Mouse (Mus musculus) liver, postnatal 0 days (tissue): ENCODE results near the gene Akap2. TPM values are rescaled to one million over a fixed set of nuclear protein-coding genes. Genes with fewer than 3 reads are reported as not detected.

Experiments used
- ATAC-seq: fragments of 200-750 bp; cut with Nextera tagmentation; 2 replicates; pipeline ENCODE4 v1.8.0; 2017; ENCODE audit warnings: mild to moderate bottlenecking, moderate library complexity
- DNase-seq: peaks from one replicate; pipeline ENCODE4 v3.0.0-alpha.2; 2016
- H3K27ac ChIP-seq: fragments of 300-500 bp; sonication (generic); 2 replicates; pipeline ENCODE4 v1.5.1; 2014; ENCODE audit warnings: antibody characterized with exemption, moderate library complexity, mild to moderate bottlenecking, low read depth
- H3K27me3 ChIP-seq: fragments of 300-500 bp; sonication (generic); 2 replicates; pipeline ENCODE4 v1.6.1; 2014; ENCODE audit warnings: low read length, control low read depth, mixed read lengths; ENCODE audit not compliant: insufficient read depth
- H3K36me3 ChIP-seq: fragments of 300-500 bp; sonication (generic); replicated peaks from 2 replicates; pipeline ENCODE4 v1.6.1; 2014; ENCODE audit warnings: mild to moderate bottlenecking, control low read depth, low read length, moderate library complexity, mixed read lengths; ENCODE audit not compliant: insufficient read depth
- H3K4me1 ChIP-seq: fragments of 300-500 bp; sonication (generic); 2 replicates; pipeline ENCODE4 v1.6.1; 2014; ENCODE audit warnings: antibody characterized with exemption, mild to moderate bottlenecking, control low read depth; ENCODE audit not compliant: insufficient read depth
- H3K4me2 ChIP-seq: fragments of 300-500 bp; sonication (generic); 2 replicates; pipeline ENCODE4 v1.6.1; 2014; ENCODE audit warnings: low read depth, mild to moderate bottlenecking, low read length, moderate library complexity, mixed read lengths
- H3K4me3 ChIP-seq: fragments of 300-500 bp; sonication (generic); 2 replicates; pipeline ENCODE4 v1.5.1; 2014; ENCODE audit warnings: low read depth, low read length
- H3K9ac ChIP-seq: fragments of 300-500 bp; sonication (generic); replicated peaks from 2 replicates; pipeline ENCODE4 v1.6.1; 2014; ENCODE audit warnings: mild to moderate bottlenecking, moderate library complexity
- H3K9me3 ChIP-seq: fragments of 300-500 bp; sonication (generic); 2 replicates; pipeline ENCODE4 v1.6.1; 2016; ENCODE audit warnings: mild to moderate bottlenecking, control low read depth, low read length, mixed read lengths
- CTCF ChIP-seq: sonication (generic); IDR thresholded peaks from 2 replicates; pipeline ENCODE4 v1.5.1; 2016; ENCODE audit warnings: antibody characterized with exemption, low read depth
- EP300 ChIP-seq: IDR thresholded peaks from 2 replicates; pipeline ENCODE4 v1.6.1; 2016; ENCODE audit warnings: antibody characterized with exemption, low read depth, mild to moderate bottlenecking
- WGBS: fragments of 180-500 bp; shearing (Covaris S2); extraction: QIAGEN DNeasy Blood & Tissue Kit; methylation state at CpG from one replicate; pipeline ENCODE4 v1.1.7; 2014; ENCODE audit not compliant: insufficient replicate concordance; 5-methylcytosine and 5-hydroxymethylcytosine counted together
- polyA plus RNA-seq: library from polyadenylated mRNA; unstranded; fragments of >200 nt; fragmentation: Nextera tagmentation; extraction: Ambion mirVana; gene quantifications from 2 replicates; pipeline ENCODE4 v1.2.1, GENCODE M21; 2015

Akap2 gene
- polyA plus RNA-seq, 1 experiment from 2014 or later: 1.9 TPM

GRCm38 (mm10) chr4:57846991-57847422 lies 129.6 kb downstream of the Akap2 start:
- Histone ChIP-seq H3K27me3 (no peaks in the 10 kb centered on the region), H3K36me3 (no peaks in the 10 kb centered on the region), H3K4me1 (no peaks in the 10 kb centered on the region), H3K9ac (no peak overlapping the region), H3K27ac (peak overlapping the region; percentile 18; the same call in 1 of the 2 replicates), H3K4me2 (peak overlapping the region; percentile 22; the same call in 1 of the 2 replicates), H3K4me3 (no peak overlapping the region), H3K9me3 (no peaks in the 10 kb centered on the region)
- ATAC-seq (no peak; the same call in 1 of the 2 replicates), DNase-seq (no peak)
- TF ChIP-seq EP300 (0 out of 2 replicates have a peak, but pooled peaks have one; percentile 26), CTCF (no peak)
- 67% methylated on average over 8 of the region's 8 CpGs for WGBS

DNA sequence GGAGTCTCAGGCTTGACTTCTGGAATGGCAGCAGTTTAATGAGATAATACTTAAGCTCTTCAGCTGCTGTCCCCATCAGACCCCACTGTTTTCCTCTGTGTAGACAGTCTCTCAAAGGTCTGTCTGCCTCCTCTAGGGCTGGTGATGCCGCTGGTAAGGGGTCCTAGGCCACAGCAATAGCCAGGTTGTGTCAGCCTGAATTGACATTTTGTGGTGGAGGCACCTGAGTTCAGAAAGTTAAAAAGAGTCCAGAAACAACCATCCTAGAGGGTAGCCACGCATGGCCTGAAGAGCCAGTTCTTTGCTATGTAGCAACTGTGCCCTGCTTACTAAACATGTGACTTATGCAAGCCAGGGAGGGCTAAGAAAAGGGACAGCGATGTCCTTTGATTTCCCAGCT lies 130.2 kb downstream of the Akap2 start:
- ATAC-seq: no peak

DNA sequence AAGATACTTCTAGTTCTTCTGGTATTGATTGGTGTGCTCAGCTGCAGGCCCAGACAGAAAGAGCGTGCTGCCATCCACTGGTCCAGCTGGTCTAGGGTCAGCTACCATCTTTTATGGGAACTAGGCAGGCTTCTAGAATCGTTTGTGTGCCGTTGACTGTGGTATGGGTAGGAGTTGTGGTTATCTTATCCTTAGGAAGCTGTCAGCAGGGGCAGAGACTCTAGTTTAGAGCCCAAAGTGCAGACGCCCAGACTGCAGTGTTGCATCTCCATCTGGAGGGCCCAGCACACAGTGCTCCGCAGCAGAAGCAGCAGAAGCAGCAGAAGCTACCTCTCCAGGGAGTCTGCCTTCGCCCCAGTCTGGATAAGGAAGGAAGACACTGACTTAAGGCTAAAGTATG lies 132.0 kb downstream of the Akap2 start:
- TF ChIP-seq CTCF: peak; percentile 21; the same call in 1 of the 2 replicates
- TF ChIP-seq EP300: no peak
- Histone ChIP-seq H3K9me3 (no peaks in the 10 kb centered on the region), H3K4me3 (no peak overlapping the region), H3K27me3 (no peaks in the 10 kb centered on the region), H3K9ac (no peak overlapping the region), H3K4me2 (no peak overlapping the region), H3K27ac (no peak overlapping the region), H3K4me1 (no peaks in the 10 kb centered on the region), H3K36me3 (no peaks in the 10 kb centered on the region)
- WGBS: 44% methylated on average over 6 of the region's 6 CpGs
- DNase-seq (no peak), ATAC-seq (no peak)

More for the DNA sequence above, 130.2 kb downstream of the Akap2 start:
- DNase-seq: no peak
- H3K36me3 ChIP-seq: no peaks in the 10 kb centered on the region
- H3K4me1 ChIP-seq: no peaks in the 10 kb centered on the region
- no peaks in the 10 kb centered on the region for H3K27me3 ChIP-seq
- TF ChIP-seq CTCF: no peak
- TF ChIP-seq EP300: no peak
- 76% methylated on average over 3 of the region's 3 CpGs for WGBS
- H3K9me3 ChIP-seq: no peaks in the 10 kb centered on the region
- H3K9ac ChIP-seq: no peak overlapping the region
- no peak overlapping the region for H3K27ac ChIP-seq
- H3K4me2 ChIP-seq: peak overlapping the region; percentile 22; the same call in 1 of the 2 replicates
- H3K4me3 ChIP-seq: no peak overlapping the region

DNA sequence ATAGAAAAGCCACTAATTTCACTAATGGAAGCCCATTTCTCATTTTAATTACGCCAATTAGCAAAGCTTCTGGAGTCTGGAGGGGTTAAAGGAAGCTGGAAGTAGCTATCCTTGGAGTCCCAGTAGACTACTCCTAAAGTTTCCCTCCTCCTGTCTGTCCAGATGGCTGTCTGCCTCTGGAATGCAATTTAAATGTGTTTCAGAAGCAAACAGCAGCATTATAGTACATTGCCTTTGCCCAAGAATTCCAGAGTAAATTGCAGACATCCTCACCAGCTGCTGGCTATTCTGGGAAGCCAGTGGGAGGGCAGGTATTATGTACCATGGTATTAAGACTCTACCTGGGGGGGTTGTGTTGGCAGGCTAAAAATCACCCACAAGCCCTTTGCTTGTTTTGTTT lies 134.3 kb downstream of the Akap2 start:
- Histone ChIP-seq H3K27ac (no peak overlapping the region), H3K4me1 (no peaks in the 10 kb centered on the region), H3K4me2 (no peak overlapping the region), H3K9me3 (no peaks in the 10 kb centered on the region), H3K9ac (no peak overlapping the region), H3K27me3 (no peaks in the 10 kb centered on the region), H3K36me3 (0 out of 2 replicates have a peak, but pooled peaks cover 2% of the 10 kb centered on the region), H3K4me3 (no peak overlapping the region)
- TF ChIP-seq EP300 (no peak), CTCF (no peak)
- DNase-seq (no peak), ATAC-seq (no peak)
- 85% methylated on average over 1 of the region's 1 CpGs for WGBS

DNA sequence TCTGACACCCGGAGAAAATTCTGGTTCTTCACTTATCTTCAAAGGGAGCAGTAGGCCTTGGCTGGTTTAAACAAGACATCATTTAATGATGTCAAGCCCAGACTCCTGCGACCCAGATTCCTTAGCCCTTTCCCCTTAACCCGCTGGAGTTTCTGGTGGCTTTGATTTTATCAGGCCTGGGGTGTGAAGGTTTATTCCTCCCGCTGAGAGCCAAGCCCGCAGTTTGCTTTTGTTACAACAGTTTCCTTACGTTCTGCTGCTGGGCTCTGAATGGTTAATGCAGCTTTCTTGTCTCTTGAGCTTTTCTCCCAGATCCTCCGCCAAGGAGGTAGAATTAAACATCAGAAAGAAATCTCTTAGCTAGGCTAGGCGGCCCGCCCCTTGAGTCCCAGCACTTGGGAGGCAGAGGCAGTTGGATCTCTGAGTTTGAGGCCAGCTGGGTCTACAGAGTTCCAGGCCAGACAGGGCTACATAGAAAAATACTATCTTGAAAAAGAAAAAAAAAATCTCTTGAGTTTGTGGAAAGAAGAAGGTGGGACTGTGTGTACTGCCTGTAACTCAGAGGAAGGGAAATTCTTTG lies 135.1 kb downstream of the Akap2 start:
- WGBS: 63% methylated on average over 9 of the region's 9 CpGs
- ATAC-seq: no peak

DNA sequence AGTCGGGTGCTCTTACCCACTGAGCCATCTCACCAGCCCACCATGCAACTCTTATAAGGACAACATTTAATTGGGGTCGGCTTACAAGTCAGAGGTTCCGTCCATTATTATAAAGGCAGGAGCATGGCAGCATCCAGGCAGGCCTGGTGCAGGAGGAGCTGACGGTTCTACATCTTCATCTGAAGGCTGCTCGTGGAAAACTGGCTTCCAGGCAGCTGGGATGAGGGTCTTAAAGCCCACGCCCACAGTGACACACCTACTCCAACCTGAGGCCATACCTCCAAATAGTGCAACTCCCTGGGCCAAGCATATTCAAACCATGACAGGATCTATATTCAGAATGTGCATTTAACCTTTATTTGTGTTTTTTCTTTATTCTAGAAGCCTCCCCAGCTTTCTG lies 136.7 kb downstream of the Akap2 start:
- Histone ChIP-seq H3K4me1 (no peaks in the 10 kb centered on the region), H3K4me3 (no peak overlapping the region), H3K27ac (no peak overlapping the region), H3K9me3 (no peaks in the 10 kb centered on the region), H3K4me2 (no peak overlapping the region), H3K36me3 (0 out of 2 replicates have a peak, but pooled peaks cover 2% of the 10 kb centered on the region), H3K9ac (no peak overlapping the region), H3K27me3 (no peaks in the 10 kb centered on the region)
- TF ChIP-seq EP300 (no peak), CTCF (no peak)
- 77% methylated on average over 6 of the region's 6 CpGs for WGBS
- ATAC-seq (no peak), DNase-seq (no peak)

More for the DNA sequence above, 135.1 kb downstream of the Akap2 start:
- H3K4me2 ChIP-seq: no peak overlapping the region
- 0 out of 2 replicates have a peak, but pooled peaks cover 2% of the 10 kb centered on the region for H3K36me3 ChIP-seq
- H3K9ac ChIP-seq: no peak overlapping the region
- no peak for TF ChIP-seq CTCF
- no peak for TF ChIP-seq EP300
- H3K27ac ChIP-seq: no peak overlapping the region
- DNase-seq: no peak
- H3K4me3 ChIP-seq: no peak overlapping the region
- H3K4me1 ChIP-seq: no peaks in the 10 kb centered on the region
- no peaks in the 10 kb centered on the region for H3K27me3 ChIP-seq
- H3K9me3 ChIP-seq: no peaks in the 10 kb centered on the region
